Mouse (Mus musculus) neural tube, embryonic 14.5 days (tissue): ENCODE measurements at regions not wholly inside any gene's neighbourhood (a gene's known extent, or its start where the extent isn't known, plus 50 kb on each side); places are given as distances from the start of the nearest gene placed in this dataset.

Experiments used
- ATAC-seq: fragments of 200-750 bp; cut with Nextera tagmentation; 2 replicates; pipeline ENCODE4 v1.8.0; 2017; ENCODE audit warnings: low read depth, mild to moderate bottlenecking, moderate TSS enrichment, moderate library complexity
- H3K27ac ChIP-seq: fragments of 300-500 bp; sonication (generic); 2 replicates; pipeline ENCODE4 v1.5.1; 2014; ENCODE audit warnings: low read depth, mild to moderate bottlenecking, control low read depth, low read length, moderate library complexity, mixed read lengths
- H3K27me3 ChIP-seq: fragments of 300-500 bp; sonication (generic); 2 replicates; pipeline ENCODE4 v1.6.1; 2014; ENCODE audit warnings: low read length; ENCODE audit not compliant: control insufficient read depth, insufficient read depth
- H3K36me3 ChIP-seq: fragments of 300-500 bp; sonication (generic); 2 replicates; pipeline ENCODE4 v1.6.1; 2014; ENCODE audit warnings: low read length, mixed read lengths; ENCODE audit not compliant: control insufficient read depth, insufficient read depth
- H3K4me1 ChIP-seq: fragments of 300-500 bp; sonication (generic); 2 replicates; pipeline ENCODE4 v1.6.1; 2014; ENCODE audit warnings: low read length; ENCODE audit not compliant: control insufficient read depth, insufficient read depth
- H3K4me2 ChIP-seq: fragments of 300-500 bp; sonication (generic); 2 replicates; pipeline ENCODE4 v1.6.1; 2014; ENCODE audit warnings: mild to moderate bottlenecking, low read depth, low read length, control low read depth
- H3K4me3 ChIP-seq: fragments of 300-500 bp; sonication (generic); 2 replicates; pipeline ENCODE4 v1.5.1; 2014; ENCODE audit warnings: low read depth, low read length, control low read depth, mixed read lengths
- H3K9ac ChIP-seq: fragments of 300-500 bp; sonication (generic); replicated peaks from 2 replicates; pipeline ENCODE4 v1.6.1; 2014; ENCODE audit warnings: low read depth, mild to moderate bottlenecking, control low read depth, low read length, mixed read lengths
- H3K9me3 ChIP-seq: fragments of 300-500 bp; sonication (generic); 2 replicates; pipeline ENCODE4 v1.6.1; 2016; ENCODE audit warnings: low read length; ENCODE audit not compliant: control insufficient read depth
- WGBS: fragments of 180-500 bp; shearing (Covaris S2); extraction: QIAGEN DNeasy Blood & Tissue Kit; methylation state at CpG from one replicate; pipeline ENCODE4 v1.1.7; 2014; 5-methylcytosine and 5-hydroxymethylcytosine counted together

DNA sequence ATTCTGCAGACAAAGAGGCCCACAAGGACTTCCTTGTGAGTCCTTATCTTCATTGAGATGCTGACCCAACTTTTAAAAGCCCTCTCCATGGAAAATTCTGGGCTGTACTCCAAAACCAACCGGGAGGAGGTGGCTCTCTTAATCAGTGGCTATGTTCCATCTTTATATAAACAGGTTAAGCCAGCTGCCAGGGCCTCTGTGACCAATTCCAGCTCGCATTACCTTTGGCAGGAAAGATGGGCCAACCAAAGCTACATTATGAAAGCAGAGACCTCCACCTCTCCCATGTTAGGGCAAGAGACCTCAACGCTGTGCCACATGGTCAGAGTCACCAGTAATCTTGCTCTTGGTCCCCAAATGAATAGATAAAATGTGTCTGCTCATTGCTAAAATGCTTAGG is 192.0 kb upstream of the Cited2 start:
- no peak overlapping the region for H3K4me2 ChIP-seq
- H3K27ac ChIP-seq: no peak overlapping the region
- H3K36me3 ChIP-seq: no peaks in the 10 kb centered on the region
- H3K27me3 ChIP-seq: no peaks in the 10 kb centered on the region
- no peak overlapping the region for H3K9ac ChIP-seq
- H3K4me1 ChIP-seq: no peaks in the 10 kb centered on the region
- H3K9me3 ChIP-seq: no peaks in the 10 kb centered on the region
- ATAC-seq: no peak
- WGBS: 88% methylated on average over 3 of the region's 3 CpGs
- no peak overlapping the region for H3K4me3 ChIP-seq

DNA sequence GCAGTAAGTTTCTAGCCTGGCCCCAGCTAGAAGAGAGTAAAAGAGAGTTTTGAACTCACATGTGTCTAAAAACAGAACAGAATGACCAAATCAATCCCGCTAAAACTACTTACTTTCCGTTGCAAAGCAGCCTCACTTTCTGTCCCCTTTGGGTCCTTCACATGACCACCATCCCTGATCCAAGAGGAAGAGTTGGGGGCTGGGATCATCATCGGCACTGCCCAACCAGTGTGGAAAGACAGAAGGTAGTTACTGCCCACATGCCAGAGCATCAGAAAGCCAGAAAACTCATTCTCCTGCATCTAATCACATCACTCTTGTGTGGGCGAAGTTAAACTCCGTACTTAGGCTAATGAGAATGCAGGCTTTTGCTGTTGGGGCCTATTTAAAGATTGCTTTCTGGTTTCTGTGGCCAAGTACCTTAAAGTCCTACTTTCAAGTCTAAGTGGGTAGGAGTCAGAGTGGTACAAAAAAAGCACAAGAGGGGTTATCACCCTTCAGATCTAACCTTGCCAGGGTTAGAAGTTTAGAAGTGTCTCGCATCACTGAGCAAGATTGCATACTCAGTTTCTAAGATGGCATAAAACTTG is 184.0 kb upstream of the Cited2 start:
- 93% methylated on average over 6 of the region's 6 CpGs for WGBS
- Histone ChIP-seq H3K4me3 (no peak overlapping the region), H3K4me2 (no peak overlapping the region), H3K9ac (no peak overlapping the region), H3K4me1 (no peaks in the 10 kb centered on the region), H3K36me3 (no peaks in the 10 kb centered on the region), H3K27ac (no peak overlapping the region), H3K27me3 (no peaks in the 10 kb centered on the region), H3K9me3 (no peaks in the 10 kb centered on the region)
- no peak for ATAC-seq

DNA sequence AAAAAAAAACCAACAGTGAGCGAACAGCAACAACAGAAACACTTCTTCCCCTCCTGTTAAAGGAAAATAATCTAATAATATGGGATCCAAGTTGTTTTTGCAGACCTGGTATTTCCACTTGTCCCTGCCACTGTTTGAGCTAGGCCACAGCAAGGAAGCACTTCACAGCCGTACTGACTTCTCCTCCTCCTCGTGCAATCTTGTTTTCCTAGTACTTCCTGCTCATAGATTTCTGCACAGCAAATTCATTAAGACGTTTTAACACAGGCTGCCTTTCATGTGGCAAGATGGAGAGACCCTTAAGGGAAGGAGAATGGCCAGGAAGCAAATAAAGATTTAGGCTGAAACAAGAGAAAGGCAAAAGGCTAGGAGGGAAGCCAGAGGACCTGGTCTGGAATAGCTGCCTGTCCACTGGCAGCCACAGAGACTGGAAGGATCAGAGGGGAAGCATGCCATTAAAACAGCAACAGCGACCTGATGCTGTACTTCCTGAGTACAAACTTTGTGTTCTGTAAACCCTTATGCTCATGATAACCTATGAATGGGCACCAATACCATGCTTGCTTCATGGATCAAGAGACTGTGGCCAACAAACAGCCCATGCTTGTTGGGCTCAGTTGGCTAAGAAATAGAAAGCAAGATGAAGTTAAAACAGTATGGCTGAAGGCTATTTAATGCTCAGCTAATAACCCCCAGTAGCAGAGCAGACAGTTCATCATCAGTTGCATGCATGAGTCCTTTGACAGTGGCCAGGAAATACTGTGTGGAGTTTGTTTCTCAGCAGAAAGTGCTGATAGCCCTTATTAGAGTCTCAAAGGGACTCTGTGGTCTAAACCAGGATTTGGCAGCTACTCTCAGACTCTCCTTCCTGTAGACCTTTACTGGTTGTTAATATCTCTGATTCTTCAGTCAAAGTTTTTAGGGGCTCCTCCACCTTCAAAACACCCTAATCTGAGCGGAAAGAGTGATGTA is 182.3 kb upstream of the Cited2 start:
- H3K9me3 ChIP-seq: no peaks in the 10 kb centered on the region
- no peak for ATAC-seq
- H3K27me3 ChIP-seq: no peaks in the 10 kb centered on the region
- H3K4me2 ChIP-seq: no peak overlapping the region
- H3K4me3 ChIP-seq: no peak overlapping the region
- no peaks in the 10 kb centered on the region for H3K36me3 ChIP-seq
- no peak overlapping the region for H3K9ac ChIP-seq
- 80% methylated on average over 6 of the region's 6 CpGs for WGBS
- H3K4me1 ChIP-seq: no peaks in the 10 kb centered on the region
- H3K27ac ChIP-seq: no peak overlapping the region

DNA sequence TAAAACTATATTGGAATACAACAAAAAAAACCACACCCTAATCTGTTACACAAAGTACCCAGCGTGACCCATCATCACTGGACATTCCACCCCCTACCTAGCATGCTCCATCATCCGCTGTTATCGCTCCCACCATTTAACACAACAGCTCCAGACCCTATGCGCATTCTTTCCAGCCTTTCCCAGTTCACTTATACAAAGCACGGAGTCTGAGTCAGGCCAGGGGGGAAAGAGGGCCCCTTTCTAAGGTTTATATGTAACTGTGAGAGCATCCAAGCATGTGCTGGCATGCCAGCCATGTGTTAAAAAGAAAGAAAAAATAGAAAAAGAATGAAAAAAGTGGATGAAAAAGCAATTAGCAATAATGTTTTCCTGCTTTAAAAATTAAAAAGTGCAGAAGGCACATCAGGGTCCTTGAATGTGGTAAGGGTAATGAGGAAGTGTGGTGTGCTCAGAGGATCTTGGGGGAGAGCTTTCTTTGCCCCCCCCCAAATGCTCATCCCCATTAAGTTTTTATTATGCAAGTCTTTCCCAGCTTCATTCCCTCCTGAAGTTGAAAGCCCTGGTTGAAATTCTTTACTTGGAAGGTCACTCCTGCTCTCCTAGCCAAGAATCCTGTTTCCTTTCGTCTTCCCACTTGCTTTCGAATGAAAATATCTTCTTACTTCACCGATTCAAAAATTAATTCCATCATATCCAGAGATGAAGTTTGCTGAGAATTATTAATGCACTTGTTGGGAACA is 180.7 kb upstream of the Cited2 start:
- Histone ChIP-seq H3K27me3 (no peaks in the 10 kb centered on the region), H3K36me3 (no peaks in the 10 kb centered on the region), H3K9ac (no peak overlapping the region), H3K4me1 (no peaks in the 10 kb centered on the region), H3K9me3 (no peaks in the 10 kb centered on the region), H3K4me3 (no peak overlapping the region), H3K4me2 (no peak overlapping the region), H3K27ac (no peak overlapping the region)
- no peak for ATAC-seq
- 80% methylated on average over 8 of the region's 8 CpGs for WGBS

DNA sequence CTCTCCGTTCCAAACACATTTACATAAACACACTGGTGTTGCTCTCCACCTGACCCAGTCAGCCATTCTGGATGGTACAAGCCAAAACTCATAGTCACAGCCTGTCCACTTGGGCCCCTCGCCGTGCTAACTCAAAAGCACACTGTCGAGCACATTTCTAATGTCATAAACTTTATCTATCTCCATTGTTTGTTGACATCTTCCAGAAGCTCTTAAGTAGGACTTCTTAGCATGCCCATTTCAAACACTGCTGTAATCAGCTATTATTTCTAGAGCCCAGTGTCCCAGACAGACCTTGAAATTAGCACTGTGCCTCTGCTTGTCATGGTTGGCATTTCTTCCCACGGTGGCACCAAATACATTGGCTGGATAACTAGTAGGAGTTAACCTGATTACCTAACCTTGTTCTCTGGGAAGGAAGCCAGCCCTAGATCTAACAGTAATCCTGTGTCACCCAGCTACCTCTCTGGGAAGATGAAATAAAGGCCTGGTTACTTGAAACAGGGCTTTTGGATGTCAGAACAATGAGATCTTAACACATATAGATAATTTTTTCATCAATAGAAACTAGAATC is 180.1 kb upstream of the Cited2 start:
- ATAC-seq: no peak
- H3K9ac ChIP-seq: no peak overlapping the region

DNA sequence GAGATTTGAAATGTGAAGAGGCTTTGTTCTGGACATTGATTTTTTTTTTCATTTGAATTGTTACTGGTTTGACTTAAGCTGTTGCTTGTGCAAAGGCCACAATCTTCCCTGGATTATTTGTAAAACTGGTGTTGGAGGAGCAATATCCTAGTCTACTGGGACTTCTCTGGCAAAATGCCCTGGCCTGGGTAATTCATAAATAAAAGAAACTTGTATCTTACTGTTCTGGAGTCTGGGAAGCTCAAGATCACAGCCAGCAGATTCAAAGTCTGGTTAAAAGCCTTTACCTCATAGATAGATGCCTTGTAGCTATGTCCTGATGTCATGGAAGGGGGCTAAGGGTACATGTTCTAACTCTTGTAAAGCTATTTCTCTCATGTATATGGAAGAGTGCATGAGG is 177.7 kb upstream of the Cited2 start:
- Histone ChIP-seq H3K4me3 (no peak overlapping the region), H3K4me2 (no peak overlapping the region), H3K4me1 (no peaks in the 10 kb centered on the region), H3K9me3 (no peaks in the 10 kb centered on the region), H3K36me3 (no peaks in the 10 kb centered on the region), H3K27ac (no peak overlapping the region), H3K9ac (no peak overlapping the region), H3K27me3 (no peaks in the 10 kb centered on the region)
- no peak for ATAC-seq

More for the DNA sequence above, 180.1 kb upstream of the Cited2 start:
- no peak overlapping the region for H3K27ac ChIP-seq
- no peaks in the 10 kb centered on the region for H3K9me3 ChIP-seq
- 70% methylated on average over 5 of the region's 5 CpGs for WGBS
- no peaks in the 10 kb centered on the region for H3K27me3 ChIP-seq
- H3K4me1 ChIP-seq: no peaks in the 10 kb centered on the region
- no peak overlapping the region for H3K4me2 ChIP-seq
- H3K36me3 ChIP-seq: no peaks in the 10 kb centered on the region
- no peak overlapping the region for H3K4me3 ChIP-seq

DNA sequence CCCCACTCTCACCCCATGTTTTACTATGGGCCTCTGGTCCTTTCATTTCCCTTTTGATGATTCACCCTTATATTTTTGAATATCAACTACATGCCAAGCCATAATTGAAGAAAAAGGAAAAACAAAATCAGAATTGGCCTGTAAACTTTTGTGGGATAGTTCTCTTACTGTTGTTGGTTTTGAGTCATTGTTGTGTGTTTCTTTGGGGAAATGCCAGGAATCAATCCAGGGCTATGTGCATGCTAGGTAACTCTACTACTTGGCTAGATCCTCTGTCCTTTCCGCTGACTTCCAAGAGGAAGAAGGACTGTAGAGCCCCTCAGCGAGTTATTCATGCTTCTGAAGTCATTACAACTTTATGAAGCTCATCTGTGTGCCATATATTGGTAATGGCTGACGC is 175.0 kb upstream of the Cited2 start:
- no peak overlapping the region for H3K4me3 ChIP-seq
- H3K4me1 ChIP-seq: no peaks in the 10 kb centered on the region
- H3K36me3 ChIP-seq: no peaks in the 10 kb centered on the region
- H3K27ac ChIP-seq: no peak overlapping the region
- H3K9me3 ChIP-seq: no peaks in the 10 kb centered on the region
- H3K4me2 ChIP-seq: no peak overlapping the region
- WGBS: 91% methylated on average over 3 of the region's 3 CpGs
- no peak overlapping the region for H3K9ac ChIP-seq
- ATAC-seq: no peak
- no peaks in the 10 kb centered on the region for H3K27me3 ChIP-seq

DNA sequence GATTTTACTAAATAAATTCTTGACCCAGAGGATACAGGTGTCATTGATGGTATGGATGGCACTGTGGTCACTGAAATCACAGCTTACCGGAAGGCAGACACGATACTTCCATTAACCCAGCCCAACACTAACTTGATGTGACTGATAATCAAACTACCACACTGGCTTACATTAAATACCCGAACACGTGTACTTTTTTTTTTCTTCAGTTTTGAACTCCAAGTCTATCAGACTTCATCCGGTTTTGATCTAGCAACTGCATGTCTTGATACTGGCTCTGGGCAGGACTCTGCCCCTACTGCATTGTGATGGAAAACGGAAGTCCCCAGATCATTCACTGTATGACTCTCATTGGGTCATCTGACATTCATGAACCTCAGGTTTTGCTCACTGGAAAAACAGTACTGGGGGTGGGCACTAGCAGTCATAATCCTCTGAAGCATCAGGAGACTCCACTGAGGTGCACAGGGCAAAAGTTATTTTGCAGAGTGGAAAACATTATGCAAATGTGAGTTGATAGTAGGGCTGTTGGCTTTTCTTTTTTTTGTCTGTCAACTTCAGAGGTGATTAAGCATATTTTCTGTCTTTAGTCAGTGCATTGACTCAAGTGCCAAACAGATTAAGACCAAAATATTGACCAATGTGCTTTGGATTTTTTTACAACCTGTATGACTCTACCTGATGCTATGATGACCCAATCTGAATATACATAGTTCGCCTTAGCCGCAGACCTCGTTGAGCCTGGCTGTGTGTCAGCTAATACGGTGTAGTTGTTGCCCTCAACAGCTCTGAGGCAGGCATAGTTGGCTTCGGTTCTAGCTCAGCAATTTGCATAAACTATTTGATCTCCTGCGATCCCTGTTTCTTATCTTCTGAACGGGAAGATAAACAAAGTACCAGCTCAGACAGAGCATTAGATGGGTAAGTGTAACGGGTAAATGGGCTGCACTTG is 174.1 kb upstream of the Cited2 start:
- no peak overlapping the region for H3K4me2 ChIP-seq
- H3K27ac ChIP-seq: no peak overlapping the region
- ATAC-seq: no peak
- H3K36me3 ChIP-seq: no peaks in the 10 kb centered on the region
- H3K9ac ChIP-seq: no peak overlapping the region
- no peak overlapping the region for H3K4me3 ChIP-seq
- 94% methylated on average over 14 of the region's 14 CpGs for WGBS
- H3K27me3 ChIP-seq: no peaks in the 10 kb centered on the region
- no peaks in the 10 kb centered on the region for H3K4me1 ChIP-seq
- H3K9me3 ChIP-seq: no peaks in the 10 kb centered on the region
